Comparison of ENCODE assay signal across 24 mouse cellular contexts in the genomic region with DNA sequence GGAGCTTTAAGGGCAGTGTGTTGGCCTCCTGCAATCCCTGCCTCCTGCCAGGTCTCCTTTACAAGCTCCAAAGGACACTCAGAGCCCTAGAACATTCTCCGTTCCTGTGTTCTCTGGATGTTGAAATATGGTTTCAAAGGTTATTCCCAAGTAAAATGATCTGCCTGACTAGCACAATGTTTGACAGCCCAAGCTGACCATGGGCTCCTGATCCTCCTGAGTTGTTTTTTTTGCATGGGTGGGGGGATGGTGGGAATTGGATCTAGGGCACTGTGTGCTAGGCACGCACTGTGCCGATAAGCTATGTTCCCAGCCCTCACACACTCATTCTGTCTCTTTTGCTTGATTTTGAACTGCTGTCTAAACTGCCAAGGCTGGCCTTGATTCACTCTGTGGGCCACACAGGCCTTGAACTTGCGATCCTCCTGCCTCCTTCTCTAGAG. TPM values are rescaled to one million over a fixed set of nuclear protein-coding genes. Genes with fewer than 3 reads are reported as not detected.
DNase-seq lines count a peak whose midpoint lies in the region; ATAC-seq and TF ChIP-seq lines count a peak whose summit lies in the region.
"Had no signal": no experiment of that assay in that cellular context is flagged by ENCODE, and none has a peak within 500 bp of the region (broad histone marks: within the 10 kb centered on the region; RNA-seq: fewer than 3 reads in every experiment).

No protein-coding gene starts in this region.

- TF ChIP-seq CTCF in testis, adult 2 months (IDR thresholded peaks at IDR 0.05; ENCODE audit: control insufficient read depth, insufficient read depth, insufficient replicate concordance, low read depth, low read length): no peak

- no peaks in the 10 kb centered on the region for H3K4me1 ChIP-seq in intestine, embryonic 16.5 days (ENCODE audit: control insufficient read depth, insufficient read depth, low read length)
- no peaks in the 10 kb centered on the region for H3K4me1 ChIP-seq in intestine, embryonic 15.5 days (replicated peaks)
- H3K4me1 ChIP-seq in kidney, embryonic 16.5 days (ENCODE audit: insufficient read depth, low read length): no peaks in the 10 kb centered on the region
- H3K4me1 ChIP-seq in testis, adult 2 months (ENCODE audit: control insufficient read depth, insufficient read depth, low read length): no peaks in the 10 kb centered on the region
- 0 out of 2 replicates have a peak, but pooled peaks cover 4% of the 10 kb centered on the region for H3K4me1 ChIP-seq in hindbrain, embryonic 14.5 days (replicated peaks; ENCODE audit: control insufficient read depth, insufficient read depth, low read length)
- H3K4me1 ChIP-seq: embryonic facial prominence, embryonic 13.5 days; liver, embryonic 13.5 days had no signal

- no peaks in the 10 kb centered on the region for H3K9me3 ChIP-seq in intestine, embryonic 16.5 days (ENCODE audit: control insufficient read depth, low read length)
- H3K9me3 ChIP-seq in intestine, embryonic 15.5 days: no peaks in the 10 kb centered on the region
- H3K9me3 ChIP-seq in kidney, embryonic 16.5 days (ENCODE audit: low read length): no peaks in the 10 kb centered on the region
- no peaks in the 10 kb centered on the region for H3K9me3 ChIP-seq in hindbrain, embryonic 14.5 days (ENCODE audit: control insufficient read depth, low read length)
- H3K9me3 ChIP-seq: embryonic facial prominence, embryonic 13.5 days; forebrain, embryonic 12.5 days; hindbrain, embryonic 12.5 days; limb, embryonic 10.5 days; liver, embryonic 13.5 days had no signal

- no peak for TF ChIP-seq POLR2A in testis, adult 2 months (IDR thresholded peaks at IDR 0.05; ENCODE audit: control insufficient read depth, low read depth, low read length)

- no peaks in the 10 kb centered on the region for H3K27me3 ChIP-seq in intestine, embryonic 16.5 days (replicated peaks; ENCODE audit: control insufficient read depth, insufficient read depth, low read length)
- H3K27me3 ChIP-seq in intestine, embryonic 15.5 days (replicated peaks): no peaks in the 10 kb centered on the region
- H3K27me3 ChIP-seq in kidney, embryonic 16.5 days (ENCODE audit: insufficient read depth, low read length): no peaks in the 10 kb centered on the region
- H3K27me3 ChIP-seq in testis, adult 2 months (ENCODE audit: control insufficient read depth, insufficient read depth, low read length): no peaks in the 10 kb centered on the region
- H3K27me3 ChIP-seq in hindbrain, embryonic 14.5 days (ENCODE audit: control insufficient read depth, insufficient read depth, low read length): no peaks in the 10 kb centered on the region
- H3K27me3 ChIP-seq: CH12.LX; embryonic facial prominence, embryonic 13.5 days; forebrain, embryonic 12.5 days; hindbrain, embryonic 12.5 days; liver, embryonic 13.5 days had no signal

- 85% methylated on average over 4 of the region's 4 CpGs for WGBS in intestine, embryonic 16.5 days
- 84% methylated on average over 4 of the region's 4 CpGs for WGBS in intestine, embryonic 15.5 days
- 68% methylated on average over 4 of the region's 4 CpGs for WGBS in kidney, embryonic 16.5 days
- WGBS in hindbrain, embryonic 14.5 days: 92% methylated on average over 4 of the region's 4 CpGs

- peak; percentile 34 to 79 for DNase-seq in kidney, postnatal 25 days
- DNase-seq in testis, postnatal 10 days (ENCODE audit: low spot score): no peak
- DNase-seq in hindbrain, embryonic 14.5 days (ENCODE audit: low spot score): no peak
- DNase-seq: B cell, adult 2 months; cerebellum, adult 8-10 months; cerebellum, postnatal 36 days; embryo, embryonic 11 days; gastrocnemius, postnatal 36 days; liver, embryonic 13.5 days; thymus, postnatal 25 days had no signal

- H3K4me3 ChIP-seq in intestine, embryonic 16.5 days (ENCODE audit: low read length): no peak overlapping the region
- no peak overlapping the region for H3K4me3 ChIP-seq in intestine, embryonic 15.5 days (replicated peaks)
- H3K4me3 ChIP-seq in kidney, embryonic 16.5 days (ENCODE audit: low read length): no peak overlapping the region
- no peak overlapping the region for H3K4me3 ChIP-seq in testis, adult 2 months (ENCODE audit: control insufficient read depth, low read depth, low read length)
- H3K4me3 ChIP-seq in hindbrain, embryonic 14.5 days (replicated peaks; ENCODE audit: low read length): no peak overlapping the region
- H3K4me3 ChIP-seq: embryonic facial prominence, embryonic 13.5 days; erythroblast, embryonic 14.5 days; forebrain, embryonic 12.5 days; hindbrain, embryonic 12.5 days; layer of hippocampus, adult 2 months; limb, embryonic 10.5 days; liver, embryonic 13.5 days had no signal

- peak; percentile 53; the same call in 1 of the 2 replicates for ATAC-seq in intestine, embryonic 16.5 days
- no peak for ATAC-seq in intestine, embryonic 15.5 days
- no peak for ATAC-seq in kidney, embryonic 16.5 days (ENCODE audit: low FRiP score, low TSS enrichment)
- no peak for ATAC-seq in hindbrain, embryonic 14.5 days (ENCODE audit: low FRiP score)
- ATAC-seq: Patski had no signal

- no peaks in the 10 kb centered on the region for H3K36me3 ChIP-seq in intestine, embryonic 16.5 days (ENCODE audit: control insufficient read depth, insufficient read depth, low read length)
- no peaks in the 10 kb centered on the region for H3K36me3 ChIP-seq in intestine, embryonic 15.5 days
- H3K36me3 ChIP-seq in kidney, embryonic 16.5 days (ENCODE audit: insufficient read depth, low read length): no peaks in the 10 kb centered on the region
- H3K36me3 ChIP-seq in testis, adult 2 months (ENCODE audit: control insufficient read depth, insufficient read depth, low read length): no peaks in the 10 kb centered on the region
- no peaks in the 10 kb centered on the region for H3K36me3 ChIP-seq in hindbrain, embryonic 14.5 days (replicated peaks; ENCODE audit: control insufficient read depth, insufficient read depth)
- H3K36me3 ChIP-seq: embryonic facial prominence, embryonic 13.5 days; forebrain, embryonic 12.5 days; G1E; hindbrain, embryonic 12.5 days; limb, embryonic 10.5 days; liver, embryonic 13.5 days had no signal

- no peak overlapping the region for H3K4me2 ChIP-seq in intestine, embryonic 16.5 days (ENCODE audit: low read depth, low read length)
- H3K4me2 ChIP-seq in intestine, embryonic 15.5 days (replicated peaks): no peak overlapping the region
- no peak overlapping the region for H3K4me2 ChIP-seq in kidney, embryonic 16.5 days (replicated peaks; ENCODE audit: low read depth, low read length)
- H3K4me2 ChIP-seq in hindbrain, embryonic 14.5 days (replicated peaks): no peak overlapping the region
- H3K4me2 ChIP-seq: embryonic facial prominence, embryonic 13.5 days; forebrain, embryonic 12.5 days; hindbrain, embryonic 12.5 days; liver, embryonic 13.5 days had no signal

- no peak overlapping the region for H3K27ac ChIP-seq in intestine, embryonic 16.5 days (ENCODE audit: low read length)
- no peak overlapping the region for H3K27ac ChIP-seq in intestine, embryonic 15.5 days
- H3K27ac ChIP-seq in kidney, embryonic 16.5 days (ENCODE audit: low read length): no peak overlapping the region
- peak overlapping the region; percentile 56; the same call in 1 of the 2 replicates for H3K27ac ChIP-seq in testis, adult 2 months (ENCODE audit: control insufficient read depth, insufficient read depth, low read depth, low read length)
- no peak overlapping the region for H3K27ac ChIP-seq in hindbrain, embryonic 14.5 days
- H3K27ac ChIP-seq: embryonic facial prominence, embryonic 13.5 days; forebrain, embryonic 12.5 days; hindbrain, embryonic 12.5 days; layer of hippocampus, adult 2 months; limb, embryonic 10.5 days; liver, embryonic 13.5 days; macrophage had no signal

- H3K9ac ChIP-seq in intestine, embryonic 16.5 days (ENCODE audit: low read depth, low read length): no peak overlapping the region
- no peak overlapping the region for H3K9ac ChIP-seq in intestine, embryonic 15.5 days
- H3K9ac ChIP-seq in kidney, embryonic 16.5 days (replicated peaks; ENCODE audit: low read length): no peak overlapping the region
- no peak overlapping the region for H3K9ac ChIP-seq in hindbrain, embryonic 14.5 days
- H3K9ac ChIP-seq: embryonic facial prominence, embryonic 13.5 days; forebrain, embryonic 12.5 days; hindbrain, embryonic 12.5 days; liver, embryonic 13.5 days had no signal

RNA-seq across cellular contexts. Expression of gene Fam214a, which starts 22.7 kb away (rescaled TPM):
- polyA plus RNA-seq in intestine, embryonic 16.5 days (2015; fragmentation: Nextera tagmentation; extraction: Ambion mirVana): 7.6 and 8.6 TPM in 2 replicates
- 6.4 and 7.8 TPM in 2 replicates for polyA plus RNA-seq in intestine, embryonic 15.5 days (2015; fragmentation: Nextera tagmentation; extraction: Ambion mirVana)
- 13.1 and 13.6 TPM in 2 replicates for polyA plus RNA-seq in kidney, embryonic 16.5 days (2015; fragmentation: Nextera tagmentation; extraction: Ambion mirVana)
- polyA plus RNA-seq in testis, adult 2 months (2012; rRNA removed): 12.1 and 13.8 TPM in 2 replicates
- 26.3 and 28.1 TPM in 2 replicates for polyA plus RNA-seq in hindbrain, embryonic 14.5 days (2014; fragmentation: Nextera tagmentation; extraction: Ambion mirVana)
- polyA plus RNA-seq: erythroblast, embryonic 14.5 days had no signal

Comparison
In these comparisons a context has a peak if more than half of its experiments do, and no peak if none do; other contexts are left out.
1. DNase-seq: peak in kidney, postnatal 25 days (2 of 2); none in testis, postnatal 10 days (single experiment) and hindbrain, embryonic 14.5 days (single experiment).